Mouse (Mus musculus) MEL-GATA-1-ER (cell line): ENCODE results near the gene Slc16a8.

ENCODE experiments used
- DNase-seq: peaks from one replicate; pipeline ENCODE4 v3.0.0-alpha.2; 2012; ENCODE audit warnings: low read depth; ENCODE audit errors: extremely low read depth

Slc16a8 gene

DNA sequence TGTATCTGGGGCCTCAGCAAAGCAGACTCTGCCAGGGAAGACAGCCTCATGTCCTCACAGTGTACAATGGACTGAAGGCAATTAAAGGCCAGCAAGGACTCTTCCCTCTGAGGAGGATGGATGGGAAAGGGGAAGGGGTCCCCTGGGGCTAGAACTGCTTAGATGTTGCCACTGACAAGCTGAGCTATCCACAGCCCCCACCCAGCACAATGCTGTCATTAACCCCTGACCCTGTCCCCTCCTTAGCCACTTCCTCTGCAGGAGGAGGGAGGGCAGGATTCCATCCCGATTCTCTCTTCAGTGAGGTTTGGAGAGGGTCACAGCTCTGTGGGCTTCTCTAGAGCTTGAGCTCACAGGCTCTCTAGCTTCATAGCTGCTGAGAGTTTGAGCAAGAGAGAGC, 35.0 kb downstream of the Slc16a8 start:
- DNase-seq: no peak

DNA sequence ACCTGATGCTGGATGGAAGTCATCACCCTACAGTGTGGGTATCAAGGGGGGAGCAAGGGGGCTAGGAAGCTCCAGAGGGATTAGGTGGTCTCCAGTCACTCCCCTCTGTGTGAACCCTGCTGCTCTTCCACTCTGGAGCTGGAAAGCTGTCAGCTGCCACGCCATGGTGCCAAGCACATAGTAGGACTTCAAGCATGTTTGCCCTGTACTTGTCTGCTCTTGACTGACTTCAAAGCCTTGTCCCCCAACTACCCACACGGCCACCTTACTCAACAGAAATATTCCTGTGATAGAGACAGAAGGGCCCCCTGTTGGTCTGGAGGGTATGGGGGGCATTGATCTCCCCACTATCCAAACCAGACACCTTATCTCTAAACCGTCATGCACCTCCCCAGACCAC, 38.4 kb downstream of the Slc16a8 start:
- DNase-seq: no peak

DNA sequence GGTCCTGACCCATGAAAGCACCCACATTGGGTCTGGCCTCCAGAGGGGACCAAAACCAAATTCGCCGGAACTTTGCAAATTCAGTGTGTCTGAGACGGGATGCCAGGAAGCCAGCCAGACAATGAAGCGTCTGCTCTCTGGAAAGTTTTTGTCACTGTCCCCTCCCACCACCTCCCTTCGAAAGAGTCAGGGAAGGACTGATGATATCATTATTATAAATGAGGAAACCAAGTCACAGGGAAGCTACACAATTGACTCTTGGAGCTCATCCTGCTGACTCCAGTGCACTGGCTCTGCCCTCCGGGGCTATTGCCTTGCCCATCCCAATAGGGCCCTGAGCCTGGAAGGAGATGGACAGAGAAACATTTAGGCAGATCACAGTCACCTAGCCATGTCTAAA, 41.0 kb downstream of the Slc16a8 start:
- no peak for DNase-seq

DNA sequence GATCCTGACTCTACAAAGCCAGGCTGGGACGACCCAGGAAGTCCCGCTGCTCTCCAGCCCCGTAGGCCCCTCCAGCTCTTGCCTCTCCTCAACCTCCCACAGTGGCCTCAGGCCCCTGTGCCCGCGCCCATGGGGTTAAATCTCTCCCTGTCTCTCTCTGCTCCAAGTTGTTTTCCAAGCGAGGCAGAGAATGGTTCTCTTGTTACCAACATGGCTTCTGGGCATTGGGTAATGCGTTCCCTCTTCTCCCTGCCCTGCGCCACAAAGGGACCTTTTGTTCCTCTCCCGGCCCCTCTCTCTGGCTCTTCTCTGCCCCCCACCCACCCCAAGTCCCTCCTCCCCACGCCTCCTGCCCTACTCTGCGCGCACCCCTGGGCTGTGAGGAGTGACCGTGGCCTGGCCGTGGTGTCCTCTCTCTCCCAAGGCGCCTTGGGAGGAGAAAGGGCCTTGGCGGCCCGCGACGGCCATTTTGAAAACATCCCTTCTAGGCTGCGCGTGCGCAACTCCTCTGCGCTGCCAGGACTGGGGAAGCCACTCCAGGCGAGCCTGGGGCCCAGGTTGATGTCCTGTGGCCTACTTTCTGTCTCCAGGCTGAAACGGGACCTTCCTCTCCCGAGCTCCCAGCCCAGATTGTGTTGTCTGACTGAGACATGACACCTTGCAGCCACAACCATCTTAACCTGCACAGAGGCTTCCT, 41.7 kb downstream of the Slc16a8 start:
- no peak for DNase-seq

DNA sequence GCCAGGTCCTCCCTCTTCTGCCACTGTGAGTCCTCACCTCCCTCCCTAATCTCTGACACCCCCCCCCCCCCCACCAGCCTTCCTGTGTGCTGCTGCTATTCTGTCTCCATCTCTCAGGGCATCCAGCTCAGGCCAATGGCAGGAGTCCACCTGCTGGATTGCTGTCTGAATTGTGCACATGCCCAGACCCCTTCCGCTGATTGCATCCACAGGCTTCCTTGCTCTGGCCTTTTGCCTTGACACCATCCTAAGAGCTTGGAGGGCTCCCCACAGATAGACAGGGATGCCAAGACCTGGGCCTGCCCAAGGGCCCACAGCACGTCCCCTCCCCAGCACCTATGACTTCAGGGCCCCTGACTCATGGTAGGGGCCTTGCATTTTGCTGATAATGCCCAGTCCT, 44.2 kb downstream of the Slc16a8 start:
- DNase-seq: no peak

DNA sequence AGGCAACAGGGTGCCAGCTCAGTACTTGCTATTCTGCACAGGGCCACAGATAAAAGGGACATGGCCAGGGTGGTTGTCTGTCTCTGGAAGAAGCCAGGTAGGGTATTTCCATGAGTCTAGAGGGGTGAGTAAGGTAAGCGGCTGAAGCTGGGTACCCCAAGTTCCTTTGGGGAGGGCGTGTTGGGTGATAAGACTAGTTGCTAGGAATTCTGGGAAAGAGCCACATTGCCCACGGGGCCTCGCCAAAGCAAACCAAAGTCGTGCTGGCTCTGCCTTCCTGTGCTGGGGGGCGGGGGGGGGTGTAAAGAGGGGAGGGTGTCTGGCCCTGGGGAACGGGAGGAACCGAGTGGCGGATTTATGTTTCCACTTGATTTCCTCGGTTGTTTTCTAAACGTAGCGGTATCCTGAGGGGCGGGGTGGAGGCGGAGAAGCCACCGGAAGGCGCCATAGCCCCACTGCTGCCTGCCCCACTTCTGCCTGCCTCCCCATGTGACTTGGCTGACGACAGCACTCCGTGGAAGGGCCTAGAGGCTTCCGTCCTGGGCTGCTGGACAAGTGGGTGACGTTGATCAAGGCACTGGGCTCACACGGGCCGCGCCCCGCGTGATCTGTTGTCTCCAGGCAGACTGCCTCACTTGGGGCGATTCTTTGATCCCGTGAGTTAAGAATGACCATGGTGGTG, 45.7 kb downstream of the Slc16a8 start:
- peak; percentile 60 for DNase-seq

DNA sequence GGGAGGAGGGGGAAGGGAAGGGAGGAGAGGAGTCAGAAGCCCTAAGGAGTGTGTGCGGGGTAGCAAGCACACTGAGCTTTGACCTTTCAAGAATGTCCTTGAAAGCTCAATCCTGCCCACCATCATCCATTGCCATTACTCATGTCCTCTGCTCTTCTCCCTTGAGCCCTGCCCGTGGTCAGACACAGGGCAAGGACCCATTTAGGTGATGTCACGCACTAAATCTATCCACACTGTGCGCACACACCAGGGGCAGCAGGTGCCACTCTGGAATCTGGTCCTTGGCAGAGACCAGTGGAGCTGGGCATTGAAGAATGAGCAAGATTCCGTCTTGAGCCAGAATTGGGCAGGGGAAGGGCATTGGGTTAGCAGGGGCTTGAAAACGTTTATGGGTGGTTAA, 46.4 kb downstream of the Slc16a8 start:
- DNase-seq: no peak

DNA sequence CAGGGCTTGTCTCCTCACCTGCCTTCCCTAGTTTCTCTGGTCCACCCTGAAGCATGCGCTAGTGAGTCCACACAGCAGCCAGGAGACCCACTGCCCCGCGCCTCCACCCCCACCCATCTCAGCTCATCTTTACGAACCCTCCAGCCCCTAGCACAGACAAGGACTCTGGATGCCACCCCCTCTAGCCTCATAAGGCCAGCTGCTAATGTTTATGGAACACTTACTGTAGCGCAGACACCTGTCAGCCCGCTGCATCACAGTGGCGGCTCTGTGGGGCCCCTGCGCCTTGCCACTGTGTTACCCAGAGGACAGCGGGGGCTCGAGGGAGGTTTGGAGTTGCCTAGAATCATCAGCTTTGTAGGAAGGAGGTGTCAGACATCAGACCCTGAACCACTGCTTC, 52.0 kb downstream of the Slc16a8 start:
- DNase-seq: no peak

DNA sequence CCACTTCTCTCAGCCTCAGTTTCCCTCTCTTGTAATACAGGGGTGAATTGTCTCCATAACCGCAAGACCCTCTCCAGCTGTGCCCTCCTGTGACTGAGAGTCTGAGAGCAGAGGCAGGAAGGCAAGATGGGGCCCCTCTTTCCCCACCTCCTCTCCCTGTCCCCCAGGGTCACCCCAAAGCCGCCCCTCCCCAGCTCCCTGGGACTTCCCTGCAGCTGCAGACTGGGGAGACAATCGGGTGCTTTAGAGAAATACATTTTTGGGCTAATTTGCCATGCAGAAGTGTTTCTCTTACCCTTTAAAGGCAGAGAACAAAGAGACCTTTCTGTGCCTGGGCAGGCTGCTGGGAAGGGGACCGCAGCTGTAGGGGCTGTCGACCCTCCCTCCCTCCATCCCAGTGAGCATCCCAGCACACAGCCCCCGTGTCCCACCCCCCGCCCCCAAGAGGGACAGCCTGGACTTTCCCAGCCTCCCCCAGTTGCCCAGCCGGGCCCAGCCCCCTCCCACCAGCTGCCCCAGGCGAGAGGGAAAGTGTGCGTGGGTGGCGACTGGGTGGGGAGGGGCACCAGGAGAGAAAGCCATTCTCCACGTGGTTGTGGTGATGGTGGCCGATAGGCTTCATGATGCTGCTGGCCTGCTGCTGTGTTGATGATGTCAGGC, 52.9 kb downstream of the Slc16a8 start:
- no peak for DNase-seq
